Mouse (Mus musculus) hindbrain, embryonic 13.5 days (tissue): ENCODE data around the gene Mup11. TPM values are rescaled to one million over a fixed set of nuclear protein-coding genes. Genes with fewer than 3 reads are reported as not detected.
"Not testable (repeated sequence)": the region's sequence is repeated elsewhere in the genome, so short reads cannot be mapped to it uniquely, and the experiment has no call there.

Source experiments
- ATAC-seq: fragments of 200-750 bp; cut with Nextera tagmentation; 2 replicates; pipeline ENCODE4 v1.8.0; 2017; ENCODE audit warnings: moderate TSS enrichment; ENCODE audit not compliant: low FRiP score
- H3K27ac ChIP-seq: fragments of 300-500 bp; sonication (generic); 2 replicates; pipeline ENCODE4 v1.5.1; 2015; ENCODE audit warnings: inconsistent platforms, mild to moderate bottlenecking, moderate library complexity
- H3K27me3 ChIP-seq: fragments of 300-500 bp; sonication (generic); 2 replicates; pipeline ENCODE4 v1.6.1; 2015; ENCODE audit warnings: mild to moderate bottlenecking, inconsistent platforms
- H3K36me3 ChIP-seq: fragments of 300-500 bp; sonication (generic); 2 replicates; pipeline ENCODE4 v1.6.1; 2015; ENCODE audit warnings: mild to moderate bottlenecking, inconsistent platforms
- H3K4me1 ChIP-seq: fragments of 300-500 bp; sonication (generic); replicated peaks from 2 replicates; pipeline ENCODE4 v1.6.1; 2015; ENCODE audit warnings: inconsistent platforms
- H3K4me2 ChIP-seq: fragments of 300-500 bp; sonication (generic); 2 replicates; pipeline ENCODE4 v1.6.1; 2015; ENCODE audit warnings: inconsistent platforms, mild to moderate bottlenecking, moderate library complexity
- H3K4me3 ChIP-seq: fragments of 300-500 bp; sonication (generic); 2 replicates; pipeline ENCODE4 v1.5.1; 2015; ENCODE audit warnings: mild to moderate bottlenecking, inconsistent platforms
- H3K9ac ChIP-seq: fragments of 300-500 bp; sonication (generic); 2 replicates; pipeline ENCODE4 v1.6.1; 2015; ENCODE audit warnings: mild to moderate bottlenecking, inconsistent platforms
- H3K9me3 ChIP-seq: fragments of 300-500 bp; sonication (generic); 2 replicates; pipeline ENCODE4 v1.6.1; 2016; ENCODE audit warnings: inconsistent platforms
- whole genome bisulfite sequencing: fragments of 180-500 bp; shearing (Covaris S2); methylation state at CpG from one replicate; pipeline ENCODE4 v1.1.7; 2015; 5-methylcytosine and 5-hydroxymethylcytosine counted together
- polyA plus RNA-seq: library from polyadenylated mRNA; unstranded; fragments of >200 nt; fragmentation: Nextera tagmentation; extraction: Ambion mirVana; gene quantifications from 2 replicates; pipeline ENCODE4 v1.2.1, GENCODE M21; 2015

Mup11 gene
- polyA plus RNA-seq = not detected in 2 replicates

DNA sequence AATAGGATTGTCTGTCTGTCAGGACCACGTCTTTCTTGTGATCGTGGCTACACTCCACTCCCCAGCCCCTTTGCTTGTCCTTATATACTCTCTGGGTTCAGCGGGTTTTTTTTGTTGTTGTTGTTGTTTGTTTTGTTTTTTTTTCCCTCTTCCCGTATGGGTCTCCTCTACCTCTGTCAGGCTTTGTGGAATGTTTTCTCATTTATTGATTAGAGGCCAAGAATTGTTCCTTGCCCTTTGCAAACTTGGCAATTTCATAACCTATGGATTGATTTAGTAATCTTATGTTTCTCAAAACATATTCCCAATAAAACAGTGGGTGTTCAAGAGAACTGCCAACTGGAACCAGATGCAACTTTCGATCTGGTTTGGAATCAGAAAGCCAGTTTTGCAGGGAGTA, at the start of gene Mup11:
Mup11 (minus strand) TSS at position 101 of the 400 bp plus-strand sequence.
- H3K9me3 ChIP-seq, H3K9ac ChIP-seq, H3K27ac ChIP-seq, H3K36me3 ChIP-seq, H3K4me3 ChIP-seq, H3K27me3 ChIP-seq, H3K4me2 ChIP-seq, ATAC-seq, H3K4me1 ChIP-seq: not testable (repeated sequence)
- WGBS = 88% methylated on average over 4 of the region's 5 CpGs

Other genes starting within 250 kb of the Mup11 start
- not detected in 2 replicates for gene Mup9, start 240.5 kb downstream of the Mup11 start, polyA plus RNA-seq
- not detected in 2 replicates for gene Mup1, start 160.5 kb downstream of the Mup11 start, polyA plus RNA-seq
- not detected in 2 replicates for gene Mup10, start 80.2 kb downstream of the Mup11 start, polyA plus RNA-seq
- not detected in 2 replicates for gene Mup12, start 78.9 kb upstream of the Mup11 start, polyA plus RNA-seq
- not detected in 2 replicates for gene Mup22, start 159.1 kb upstream of the Mup11 start, polyA plus RNA-seq